Mouse (Mus musculus): ENCODE measurements around the gene Scd2. TPM values are rescaled to one million over a fixed set of nuclear protein-coding genes. Genes with fewer than 3 reads are reported as not detected.
A peak's percentile ranks its signal among the peaks of the same experiment; 100 is the strongest.

The Scd2 gene
- polyA plus RNA-seq, 1 experiment from 2014 or later, result 195 TPM

DNA sequence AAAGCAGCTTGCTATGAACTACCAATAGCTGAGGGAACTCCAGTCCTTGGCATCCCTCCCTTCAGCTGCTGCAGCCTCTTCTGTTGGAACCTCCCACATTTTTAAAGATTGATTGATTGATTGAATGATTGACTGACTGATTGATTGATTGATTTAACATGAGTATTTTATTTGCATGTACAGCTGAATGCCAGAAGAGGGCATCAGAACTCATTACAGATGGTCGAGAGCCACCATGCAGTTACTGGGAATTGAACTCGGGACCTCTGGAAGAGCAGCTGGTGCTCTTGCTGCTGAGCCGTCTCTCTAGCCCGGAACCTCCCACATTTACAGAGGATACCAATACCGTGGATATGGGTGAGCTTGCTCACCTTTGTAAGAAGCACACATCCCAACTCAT is 33.0 kb upstream of the Scd2 start:
- H3K27ac ChIP-seq, result no peak overlapping the region

GRCm38 (mm10) chr19:44261774-44262173 is 31.7 kb upstream of the Scd2 start:
- H3K4me3 ChIP-seq (replicated peaks), result no peak overlapping the region
- H3K27me3 ChIP-seq, result no peaks in the 10 kb centered on the region
- H3K9me3 ChIP-seq (replicated peaks), result no peaks in the 10 kb centered on the region
- H3K4me2 ChIP-seq, result no peak overlapping the region
- no peak for ATAC-seq (replicated peaks; ENCODE audit: low FRiP score)
- H3K4me1 ChIP-seq, result peaks cover 15% of the 10 kb centered on the region
- H3K36me3 ChIP-seq, result no peaks in the 10 kb centered on the region
- no peak overlapping the region for H3K27ac ChIP-seq
- no peak overlapping the region for H3K9ac ChIP-seq
- WGBS, result 87% methylated on average over 7 of the region's 7 CpGs

More for the DNA sequence above, 33.0 kb upstream of the Scd2 start:
- no peaks in the 10 kb centered on the region for H3K27me3 ChIP-seq
- WGBS, result 78% methylated on average over 5 of the region's 5 CpGs
- H3K9me3 ChIP-seq (replicated peaks), result no peaks in the 10 kb centered on the region
- no peak for ATAC-seq (replicated peaks; ENCODE audit: low FRiP score)
- no peak overlapping the region for H3K9ac ChIP-seq
- no peaks in the 10 kb centered on the region for H3K36me3 ChIP-seq
- H3K4me2 ChIP-seq, result no peak overlapping the region
- H3K4me3 ChIP-seq (replicated peaks), result no peak overlapping the region
- peaks cover 5% of the 10 kb centered on the region for H3K4me1 ChIP-seq

DNA sequence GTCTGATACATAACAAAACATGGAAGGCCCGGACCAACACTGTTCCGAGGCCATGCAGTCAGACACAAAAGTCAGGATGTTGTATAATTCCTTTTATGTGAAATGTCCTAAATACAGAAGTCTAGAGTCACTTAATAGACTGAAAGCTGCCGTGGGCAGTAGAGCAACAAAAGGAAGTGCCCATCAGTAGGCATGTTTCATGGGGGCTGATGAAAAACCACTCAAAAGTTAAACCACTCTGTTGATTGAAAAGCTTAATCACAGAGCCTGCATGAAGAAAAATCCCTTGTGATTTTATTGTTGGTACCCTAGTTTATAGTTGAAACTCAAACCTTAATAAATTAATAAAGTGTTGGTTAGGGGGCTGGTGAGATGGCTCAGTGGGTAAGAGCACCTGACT is 29.9 kb upstream of the Scd2 start:
- H3K9me3 ChIP-seq (replicated peaks), result no peaks in the 10 kb centered on the region
- H3K36me3 ChIP-seq, result no peaks in the 10 kb centered on the region
- 81% methylated on average over 3 of the region's 3 CpGs for WGBS
- no peak overlapping the region for H3K27ac ChIP-seq
- no peaks in the 10 kb centered on the region for H3K27me3 ChIP-seq
- H3K4me2 ChIP-seq, result no peak overlapping the region
- no peak overlapping the region for H3K9ac ChIP-seq
- no peak overlapping the region for H3K4me3 ChIP-seq (replicated peaks)
- peaks cover 24% of the 10 kb centered on the region for H3K4me1 ChIP-seq
- ATAC-seq (replicated peaks; ENCODE audit: low FRiP score), result no peak

- no peaks in the 10 kb centered on the region for H3K27me3 ChIP-seq
- H3K36me3 ChIP-seq, result no peaks in the 10 kb centered on the region
- H3K9ac ChIP-seq, result no peak overlapping the region
- no peak overlapping the region for H3K4me3 ChIP-seq (replicated peaks)
- no peak for ATAC-seq (replicated peaks; ENCODE audit: low FRiP score)
- H3K4me2 ChIP-seq, result no peak overlapping the region
- WGBS, result 69% methylated on average over 9 of the region's 9 CpGs
- no peak overlapping the region for H3K27ac ChIP-seq
- peaks cover 24% of the 10 kb centered on the region for H3K4me1 ChIP-seq
- no peaks in the 10 kb centered on the region for H3K9me3 ChIP-seq (replicated peaks)
These were observed 29.2 kb upstream of the Scd2 start for GRCm38 (mm10) chr19:44264226-44264625.

- H3K36me3 ChIP-seq, result no peaks in the 10 kb centered on the region
- peaks cover 24% of the 10 kb centered on the region for H3K4me1 ChIP-seq
- H3K9ac ChIP-seq, result no peak overlapping the region
- WGBS, result 43% methylated on average over 7 of the region's 7 CpGs
- no peaks in the 10 kb centered on the region for H3K27me3 ChIP-seq
- peak overlapping the region; percentile 46; the same call in 1 of the 2 replicates for H3K27ac ChIP-seq
- no peaks in the 10 kb centered on the region for H3K9me3 ChIP-seq (replicated peaks)
- H3K4me2 ChIP-seq, result no peak overlapping the region
- H3K4me3 ChIP-seq (replicated peaks), result no peak overlapping the region
- no peak for ATAC-seq (replicated peaks; ENCODE audit: low FRiP score)
These were observed 28.2 kb upstream of the Scd2 start for GRCm38 (mm10) chr19:44265300-44265699.

DNA sequence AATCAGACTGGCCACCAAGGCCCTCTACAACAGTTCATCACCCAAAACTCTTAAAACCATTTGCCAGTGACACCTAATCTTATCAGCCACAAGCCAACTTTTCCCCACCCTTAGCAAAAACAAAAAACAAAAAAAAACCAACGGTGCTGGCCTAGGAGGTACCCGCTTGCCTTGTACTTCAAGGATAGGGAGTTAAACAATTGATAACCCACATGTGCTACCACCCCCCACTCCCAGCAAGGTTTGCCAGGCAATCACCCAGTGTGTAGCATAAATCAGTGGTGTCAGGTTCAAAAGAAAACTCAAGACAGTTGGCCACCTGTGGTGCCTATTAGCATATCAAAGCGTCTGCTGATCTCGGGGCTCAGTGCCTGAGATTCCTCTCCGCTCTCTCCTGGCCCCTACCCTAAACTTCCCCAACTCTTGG is 27.6 kb upstream of the Scd2 start:
- no peak for ATAC-seq (replicated peaks; ENCODE audit: low FRiP score)
- 47% methylated on average over 5 of the region's 5 CpGs for WGBS
- peaks cover 24% of the 10 kb centered on the region for H3K4me1 ChIP-seq
- H3K4me3 ChIP-seq (replicated peaks), result no peak overlapping the region
- H3K27me3 ChIP-seq, result no peaks in the 10 kb centered on the region
- no peak overlapping the region for H3K9ac ChIP-seq
- peak overlapping the region; percentile 93 for H3K27ac ChIP-seq
- H3K4me2 ChIP-seq, result peak overlapping the region; percentile 78; the same call in 1 of the 2 replicates
- no peaks in the 10 kb centered on the region for H3K36me3 ChIP-seq
- H3K9me3 ChIP-seq (replicated peaks), result no peaks in the 10 kb centered on the region

GRCm38 (mm10) chr19:44266458-44266823 is 27.0 kb upstream of the Scd2 start:
- Histone ChIP-seq H3K36me3 (no peaks in the 10 kb centered on the region), H3K4me1 (peaks cover 24% of the 10 kb centered on the region), H3K9ac (peak overlapping the region; percentile 59; the same call in 1 of the 2 replicates), H3K27me3 (no peaks in the 10 kb centered on the region), H3K9me3 (replicated peaks) (no peaks in the 10 kb centered on the region), H3K27ac (peak overlapping the region; percentile 93), H3K4me2 (peak overlapping the region; percentile 78), H3K4me3 (replicated peaks) (peak overlapping the region; percentile 58)
- 7% methylated on average over 6 of the region's 6 CpGs for WGBS
- peak; percentile 26; the same call in 1 of the 2 replicates for ATAC-seq (replicated peaks; ENCODE audit: low FRiP score)

GRCm38 (mm10) chr19:44266824-44267498 is 26.5 kb upstream of the Scd2 start:
- peak overlapping the region; percentile 58 for H3K4me3 ChIP-seq (replicated peaks)

GRCm38 (mm10) chr19:44267499-44268002 is 25.9 kb upstream of the Scd2 start:
- Histone ChIP-seq H3K9me3 (replicated peaks) (no peaks in the 10 kb centered on the region), H3K9ac (peak overlapping the region; percentile 59), H3K27me3 (no peaks in the 10 kb centered on the region), H3K4me2 (peak overlapping the region; percentile 78), H3K36me3 (no peaks in the 10 kb centered on the region), H3K27ac (peak overlapping the region; percentile 93), H3K4me3 (replicated peaks) (peak overlapping the region; percentile 58), H3K4me1 (peaks cover 24% of the 10 kb centered on the region)
- 10% methylated on average over 18 of the region's 18 CpGs for WGBS
- ATAC-seq (replicated peaks; ENCODE audit: low FRiP score), result no peak

More at GRCm38 (mm10) chr19:44266824-44267498, 26.5 kb upstream of the Scd2 start:
- Histone ChIP-seq H3K9me3 (replicated peaks) (no peaks in the 10 kb centered on the region), H3K9ac (peak overlapping the region; percentile 59), H3K27me3 (no peaks in the 10 kb centered on the region), H3K27ac (peak overlapping the region; percentile 93), H3K4me1 (peaks cover 24% of the 10 kb centered on the region), H3K36me3 (no peaks in the 10 kb centered on the region), H3K4me2 (peak overlapping the region; percentile 78)
- under 1% methylated on average over 43 of the region's 43 CpGs for WGBS
- peak; percentile 99 for ATAC-seq (replicated peaks; ENCODE audit: low FRiP score)

DNA sequence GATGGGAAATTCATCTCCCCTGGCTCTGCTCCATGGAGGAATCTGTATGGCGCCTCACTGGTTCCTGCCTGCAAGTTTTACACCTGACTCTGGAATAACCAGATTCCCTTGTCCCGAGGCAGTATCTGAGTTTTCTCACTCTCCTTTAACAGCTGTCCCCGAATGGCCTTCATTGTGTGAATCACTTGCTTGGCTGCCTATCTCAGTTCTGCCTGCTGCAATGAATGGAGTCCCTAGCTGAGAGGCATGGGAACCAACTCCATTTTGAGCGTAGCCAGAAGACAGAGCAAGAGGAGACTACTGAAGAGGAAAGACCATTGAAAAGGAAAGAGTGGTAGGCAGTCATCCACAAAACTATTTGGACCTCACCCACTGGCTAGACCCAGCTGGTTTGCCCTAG is 19.8 kb upstream of the Scd2 start:
- no peaks in the 10 kb centered on the region for H3K9me3 ChIP-seq (replicated peaks)
- no peaks in the 10 kb centered on the region for H3K4me1 ChIP-seq
- no peaks in the 10 kb centered on the region for H3K27me3 ChIP-seq
- H3K4me2 ChIP-seq, result no peak overlapping the region
- H3K9ac ChIP-seq, result no peak overlapping the region
- WGBS, result 80% methylated on average over 4 of the region's 4 CpGs
- ATAC-seq (replicated peaks; ENCODE audit: low FRiP score), result no peak
- H3K4me3 ChIP-seq (replicated peaks), result no peak overlapping the region
- H3K27ac ChIP-seq, result no peak overlapping the region
- no peaks in the 10 kb centered on the region for H3K36me3 ChIP-seq

DNA sequence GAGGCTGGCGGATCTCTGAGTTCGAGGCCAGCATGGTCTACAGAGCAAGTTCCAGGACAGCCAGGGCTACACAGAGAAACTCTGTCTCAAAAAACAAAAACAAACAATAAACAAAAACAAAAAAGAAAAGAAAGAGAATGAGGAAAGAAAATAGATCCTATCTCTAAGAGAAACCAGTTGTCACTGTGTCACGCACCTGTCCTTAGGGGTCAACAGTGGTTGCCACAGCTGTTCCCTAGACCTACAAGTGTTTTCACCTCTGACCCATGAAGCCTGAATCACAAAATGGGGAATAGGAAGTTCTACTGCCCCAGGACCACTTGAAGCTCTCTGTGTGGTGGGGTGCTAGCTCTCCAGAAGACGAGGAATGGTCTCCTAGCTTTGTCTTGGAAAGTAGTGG is 19.0 kb upstream of the Scd2 start:
- Histone ChIP-seq H3K9me3 (replicated peaks) (no peaks in the 10 kb centered on the region), H3K4me2 (no peak overlapping the region), H3K27me3 (no peaks in the 10 kb centered on the region), H3K4me1 (no peaks in the 10 kb centered on the region), H3K9ac (no peak overlapping the region), H3K4me3 (replicated peaks) (no peak overlapping the region), H3K36me3 (no peaks in the 10 kb centered on the region), H3K27ac (no peak overlapping the region)
- ATAC-seq (replicated peaks; ENCODE audit: low FRiP score), result no peak
- 94% methylated on average over 4 of the region's 4 CpGs for WGBS

- whole genome bisulfite sequencing, result 86% methylated on average over 1 of the region's 1 CpGs
- no peaks in the 10 kb centered on the region for H3K27me3 ChIP-seq
- H3K36me3 ChIP-seq, result no peaks in the 10 kb centered on the region
- peaks cover 7% of the 10 kb centered on the region for H3K4me1 ChIP-seq
- no peak overlapping the region for H3K4me3 ChIP-seq (replicated peaks)
- H3K9ac ChIP-seq, result no peak overlapping the region
- no peak for ATAC-seq (replicated peaks; ENCODE audit: low FRiP score)
- H3K27ac ChIP-seq, result no peak overlapping the region
- no peak overlapping the region for H3K4me2 ChIP-seq
- H3K9me3 ChIP-seq (replicated peaks), result no peaks in the 10 kb centered on the region
These were observed 18.1 kb upstream of the Scd2 start for GRCm38 (mm10) chr19:44275418-44275817.

Measured in kidney, embryonic 15.5 days (tissue).